Mouse (Mus musculus): Measurements from ENCODE around the gene Arvcf.

- TF ChIP-seq CTCF (IDR thresholded peaks at IDR 0.05; ENCODE audit: control insufficient read depth, insufficient read depth, low read length) (no peak), POLR2A (IDR thresholded peaks at IDR 0.05; ENCODE audit: borderline replicate concordance, control insufficient read depth, low read depth, low read length) (no peak)
Observed at GRCm38 (mm10) chr16:18433341-18433920, 85.4 kb downstream of the Arvcf start.
